9 mouse cellular contexts compared by ENCODE assay signal in the genomic region with DNA sequence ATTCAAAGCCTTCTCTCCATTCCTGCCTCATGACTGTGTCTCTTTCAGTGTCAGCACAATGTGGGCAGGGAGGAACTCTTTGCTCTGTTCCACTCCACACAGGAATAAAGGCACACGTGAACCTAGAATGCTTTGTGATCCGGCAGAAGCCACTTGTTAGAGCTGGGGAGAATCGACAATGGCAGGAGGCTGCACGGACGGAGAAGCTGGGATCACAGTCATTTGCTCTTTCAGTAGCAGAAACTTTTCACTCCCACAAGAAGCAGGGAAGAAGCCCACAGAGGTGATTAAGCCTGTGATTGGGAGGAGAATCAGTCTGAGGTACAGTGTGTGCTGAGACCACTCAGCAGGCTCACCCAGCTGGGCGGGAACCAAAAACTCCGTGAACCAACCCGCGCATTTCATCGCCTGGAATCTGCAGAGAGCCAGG.
DNase-seq lines count a peak whose midpoint lies in the region; ATAC-seq and TF ChIP-seq lines count a peak whose summit lies in the region.
"Had no signal": no experiment of that assay in that cellular context is flagged by ENCODE, and none has a peak within 500 bp of the region (broad histone marks: within the 10 kb centered on the region; RNA-seq: fewer than 3 reads in every experiment).

No protein-coding gene starts in this region.

- H3K36me3 ChIP-seq in heart, embryonic 12.5 days: no peaks in the 10 kb centered on the region
- H3K36me3 ChIP-seq in hindbrain, embryonic 13.5 days: no peaks in the 10 kb centered on the region
- H3K36me3 ChIP-seq in midbrain, postnatal 0 days (ENCODE audit: insufficient read depth, low read length): no peaks in the 10 kb centered on the region

- ATAC-seq in heart, embryonic 12.5 days (ENCODE audit: insufficient number of reproducible peaks, low FRiP score): no peak
- ATAC-seq in hindbrain, embryonic 13.5 days (ENCODE audit: low FRiP score): peak; percentile 57; the same call in 1 of the 2 replicates
- ATAC-seq in midbrain, postnatal 0 days (ENCODE audit: low FRiP score): no peak
- ATAC-seq: CD4-positive, CD25-positive, alpha-beta regulatory T cell, adult 4 months had no signal

- no peak for TF ChIP-seq CTCF in brain, embryonic 14.5 days (IDR thresholded peaks at IDR 0.05; ENCODE audit: borderline replicate concordance, extremely low read depth, insufficient read depth, insufficient read length)
- no peak for TF ChIP-seq CTCF in midbrain, postnatal 0 days (IDR thresholded peaks at IDR 0.05)

- H3K4me1 ChIP-seq in heart, embryonic 12.5 days (replicated peaks): no peaks in the 10 kb centered on the region
- peaks cover 10% of the 10 kb centered on the region for H3K4me1 ChIP-seq in hindbrain, embryonic 13.5 days (replicated peaks)
- H3K4me1 ChIP-seq in midbrain, postnatal 0 days (ENCODE audit: insufficient read depth, low read length): peaks cover 3% of the 10 kb centered on the region; the same call in 1 of the 2 replicates

- no peaks in the 10 kb centered on the region for H3K9me3 ChIP-seq in heart, embryonic 12.5 days (replicated peaks)
- no peaks in the 10 kb centered on the region for H3K9me3 ChIP-seq in hindbrain, embryonic 13.5 days
- H3K9me3 ChIP-seq in midbrain, postnatal 0 days (ENCODE audit: low read length): no peaks in the 10 kb centered on the region

- no peaks in the 10 kb centered on the region; the same call in 1 of the 2 replicates for H3K27me3 ChIP-seq in heart, embryonic 12.5 days (replicated peaks)
- H3K27me3 ChIP-seq in hindbrain, embryonic 13.5 days: no peaks in the 10 kb centered on the region
- no peaks in the 10 kb centered on the region for H3K27me3 ChIP-seq in midbrain, postnatal 0 days (ENCODE audit: insufficient read depth, low read length)

- H3K27ac ChIP-seq in heart, embryonic 12.5 days (ENCODE audit: poor library complexity, severe bottlenecking): no peak overlapping the region
- no peak overlapping the region for H3K27ac ChIP-seq in hindbrain, embryonic 13.5 days
- no peak overlapping the region for H3K27ac ChIP-seq in midbrain, postnatal 0 days (ENCODE audit: low read depth, low read length)

- 0 out of 2 replicates have a peak overlapping the region, but pooled peaks have one; percentile 1 for H3K4me3 ChIP-seq in heart, embryonic 12.5 days
- peak overlapping the region; percentile 25 for H3K4me3 ChIP-seq in hindbrain, embryonic 13.5 days
- peak overlapping the region; percentile 2; the same call in 1 of the 2 replicates for H3K4me3 ChIP-seq in midbrain, postnatal 0 days (ENCODE audit: low read depth, low read length)

- H3K9ac ChIP-seq in heart, embryonic 12.5 days: no peak overlapping the region
- 0 out of 2 replicates have a peak overlapping the region, but pooled peaks have one; percentile 1 for H3K9ac ChIP-seq in hindbrain, embryonic 13.5 days
- no peak overlapping the region; the same call in 1 of the 2 replicates for H3K9ac ChIP-seq in midbrain, postnatal 0 days (replicated peaks; ENCODE audit: low read length, poor library complexity, severe bottlenecking)

- peak overlapping the region; percentile 45 for H3K4me2 ChIP-seq in heart, embryonic 12.5 days
- H3K4me2 ChIP-seq in hindbrain, embryonic 13.5 days: peak overlapping the region; percentile 49
- H3K4me2 ChIP-seq in midbrain, postnatal 0 days (ENCODE audit: low read depth, low read length, poor library complexity, severe bottlenecking): peak overlapping the region; percentile 52

- WGBS in heart, embryonic 12.5 days: 30% methylated on average over 10 of the region's 10 CpGs
- WGBS in hindbrain, embryonic 13.5 days: 10% methylated on average over 10 of the region's 10 CpGs
- WGBS in midbrain, postnatal 0 days: 7% methylated on average over 10 of the region's 10 CpGs

- no peak for DNase-seq in heart, adult 9 months (ENCODE audit: low spot score in 2 of 2)
- peak; percentile 62 for DNase-seq in brain, embryonic 14.5 days (ENCODE audit: low read depth)
- DNase-seq in midbrain, postnatal 0 days (ENCODE audit: low spot score): peak; percentile 3
- no peak for DNase-seq in thymus, postnatal 25 days
- DNase-seq in urinary bladder, adult 2 months (ENCODE audit: low spot score): no peak
- no peak for DNase-seq in layer of hippocampus, adult 9-10 months (ENCODE audit: low spot score)

- TF ChIP-seq POLR2A in brain, embryonic 14.5 days (IDR thresholded peaks at IDR 0.05; ENCODE audit: borderline replicate concordance, extremely low read depth, insufficient read depth, insufficient read length, poor library complexity, severe bottlenecking): no peak

Comparison
In these comparisons a context has a peak if more than half of its experiments do, and no peak if none do; other contexts are left out.
1. DNase-seq: peak in brain, embryonic 14.5 days (single experiment) and midbrain, postnatal 0 days (single experiment); none in heart, adult 9 months (0 of 2), thymus, postnatal 25 days (single experiment), urinary bladder, adult 2 months (single experiment) and layer of hippocampus, adult 9-10 months (single experiment).
2. Peak in every context shown above with its lines, with median percentiles within 50 percentile points of each other: H3K4me2 ChIP-seq and H3K4me3 ChIP-seq.